Mouse (Mus musculus) 3T3-L1 (cell line): ENCODE measurements around the gene Sppl2c.
A peak's percentile ranks its signal among the peaks of the same experiment; 100 is the strongest.
"Not testable (repeated sequence)": the region's sequence is repeated elsewhere in the genome, so short reads cannot be mapped to it uniquely, and the experiment has no call there.

Experiments
- DNase-seq: peaks from one replicate; pipeline ENCODE4 v3.0.0-alpha.2; 2015; ENCODE audit warnings: low read depth, low spot score

Sppl2c gene

DNA sequence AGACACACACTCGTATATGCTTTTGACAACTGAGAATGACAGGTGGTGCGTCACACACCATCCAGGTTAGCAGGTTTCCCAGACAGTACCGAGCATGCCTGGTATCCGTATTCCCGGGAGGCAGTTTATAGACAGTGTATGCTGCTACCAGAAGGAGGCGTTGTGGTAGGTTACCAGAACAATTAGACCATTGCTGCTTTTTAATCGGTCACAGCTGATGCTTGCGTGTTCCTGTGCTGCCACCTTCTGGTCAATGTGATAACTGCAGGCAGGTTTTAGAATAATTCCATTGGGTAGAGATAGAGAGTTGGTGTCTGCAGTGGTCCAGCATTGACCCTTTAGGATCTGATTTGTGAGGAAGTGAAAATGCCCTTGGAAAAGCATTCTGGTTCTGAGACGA lies 9.7 kb downstream of the Sppl2c start:
- DNase-seq: peak; percentile 93

- DNase-seq: peak; percentile 28
Observed at GRCm38 (mm10) chr11:104197861-104198260, 11.7 kb downstream of the Sppl2c start.

- DNase-seq: no peak
Observed at GRCm38 (mm10) chr11:104203271-104203670, 17.1 kb downstream of the Sppl2c start.

DNA sequence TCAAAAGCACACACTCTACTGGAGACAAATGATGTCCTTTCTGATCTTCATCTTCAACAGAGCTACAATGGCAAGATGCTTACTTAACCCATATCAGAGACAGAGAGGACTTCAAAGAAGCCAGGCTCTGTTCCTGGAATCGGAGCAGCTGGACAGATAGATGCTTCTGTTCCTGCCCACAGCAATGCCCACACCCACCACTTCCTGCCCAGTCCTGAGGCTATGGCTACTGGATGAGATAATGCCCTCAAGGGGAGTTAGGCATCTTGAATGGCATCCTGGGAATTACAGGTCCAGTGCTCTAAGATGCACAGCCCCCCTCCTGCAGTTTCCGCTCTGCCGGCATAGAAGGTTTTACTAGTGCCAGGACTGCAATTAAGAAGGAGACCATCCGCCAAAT lies 20.4 kb downstream of the Sppl2c start:
- DNase-seq: no peak

GRCm38 (mm10) chr11:104209041-104209440 lies 22.9 kb downstream of the Sppl2c start:
- no peak for DNase-seq

GRCm38 (mm10) chr11:104211251-104211650 lies 25.1 kb downstream of the Sppl2c start:
- no peak for DNase-seq

DNA sequence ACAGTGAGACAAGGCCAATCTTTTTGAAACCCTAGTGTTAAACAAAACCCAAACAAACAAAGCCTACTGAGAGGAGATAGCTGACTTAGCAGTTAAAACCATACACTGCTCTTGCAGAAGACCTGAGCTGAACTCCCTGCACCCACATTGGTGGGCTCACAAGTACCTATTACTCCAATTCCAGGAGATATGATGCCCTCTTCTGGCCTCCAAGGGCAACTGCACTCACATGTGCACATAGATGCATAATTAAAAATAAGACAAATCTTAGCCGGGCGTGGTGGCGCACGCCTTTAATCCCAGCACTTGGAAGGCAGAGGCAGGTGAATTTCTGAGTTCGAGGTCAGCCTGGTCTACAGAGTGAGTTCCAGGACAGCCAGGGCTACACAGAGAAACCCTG lies 28.0 kb downstream of the Sppl2c start:
- DNase-seq: not testable (repeated sequence)

- DNase-seq: no peak
Observed at GRCm38 (mm10) chr11:104218075-104218474, 31.9 kb downstream of the Sppl2c start.

GRCm38 (mm10) chr11:104220291-104220690 lies 34.2 kb downstream of the Sppl2c start:
- no peak for DNase-seq

GRCm38 (mm10) chr11:104221751-104222150 lies 35.6 kb downstream of the Sppl2c start:
- DNase-seq: no peak

- DNase-seq: no peak
Observed at GRCm38 (mm10) chr11:104223301-104223700, 37.2 kb downstream of the Sppl2c start.

GRCm38 (mm10) chr11:104229391-104229790 lies 43.3 kb downstream of the Sppl2c start:
- no peak for DNase-seq

DNA sequence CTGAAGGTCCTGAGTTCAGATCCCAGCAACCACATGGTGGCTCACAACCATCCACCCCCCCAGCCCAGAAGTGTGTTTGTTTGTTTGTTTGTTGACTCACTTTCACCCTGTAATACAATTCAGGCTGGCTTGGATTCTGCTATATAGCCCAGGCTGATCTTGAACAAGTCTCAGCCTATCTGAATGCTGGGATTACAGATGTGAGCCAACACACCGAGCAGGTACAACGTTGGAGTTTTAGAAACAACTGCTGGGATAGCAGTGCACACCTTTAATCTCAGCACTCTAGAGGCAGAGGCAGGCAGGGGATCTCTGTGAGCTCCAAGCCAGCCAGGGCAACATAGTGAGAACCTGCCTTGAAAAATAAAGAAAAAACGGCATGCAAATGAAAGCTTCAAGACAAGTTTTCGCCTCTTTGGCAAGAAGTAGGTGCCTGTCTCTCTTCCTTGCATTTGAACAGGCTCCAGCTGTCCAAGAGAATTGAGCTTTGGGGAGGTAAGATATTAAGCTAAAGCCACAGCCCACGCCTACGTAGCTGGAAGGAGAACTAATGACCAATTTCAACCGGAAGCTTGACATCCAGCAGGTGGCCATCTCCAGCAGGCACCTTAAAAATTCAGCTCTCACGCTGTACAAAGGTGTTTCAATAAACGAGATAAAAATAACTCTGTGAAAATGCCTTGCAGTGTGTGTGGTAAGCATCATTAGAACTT lies 44.1 kb downstream of the Sppl2c start:
- no peak for DNase-seq

- peak; percentile 23 for DNase-seq
Observed at GRCm38 (mm10) chr11:104231041-104231911, 45.1 kb downstream of the Sppl2c start, which contains the start of gene Mapt. Gene Mapt (plus strand): TSS chr11:104231390.

- no peak for DNase-seq
Observed at GRCm38 (mm10) chr11:104232141-104233061, 46.3 kb downstream of the Sppl2c start.

DNA sequence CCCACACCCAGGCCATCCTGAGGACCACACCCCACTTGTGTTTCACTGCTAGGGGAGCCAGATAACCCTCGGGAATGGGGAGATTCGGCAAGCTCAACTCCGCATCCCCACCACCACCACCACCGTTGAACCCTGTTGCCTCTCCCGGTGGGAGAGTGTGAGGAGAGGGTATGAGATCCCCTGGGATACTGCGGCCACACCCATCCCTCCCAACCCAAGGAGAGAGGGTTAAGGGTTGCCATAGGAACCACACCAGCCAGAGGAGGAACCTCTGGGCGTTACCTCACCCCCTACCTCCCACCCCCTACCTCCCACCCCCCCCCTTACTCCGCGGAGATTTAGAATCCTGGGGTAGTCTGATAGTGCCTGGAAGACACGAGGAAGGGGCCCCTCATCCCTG lies 47.0 kb downstream of the Sppl2c start:
- no peak for DNase-seq

GRCm38 (mm10) chr11:104233574-104234206 lies 47.6 kb downstream of the Sppl2c start:
- no peak for DNase-seq

DNA sequence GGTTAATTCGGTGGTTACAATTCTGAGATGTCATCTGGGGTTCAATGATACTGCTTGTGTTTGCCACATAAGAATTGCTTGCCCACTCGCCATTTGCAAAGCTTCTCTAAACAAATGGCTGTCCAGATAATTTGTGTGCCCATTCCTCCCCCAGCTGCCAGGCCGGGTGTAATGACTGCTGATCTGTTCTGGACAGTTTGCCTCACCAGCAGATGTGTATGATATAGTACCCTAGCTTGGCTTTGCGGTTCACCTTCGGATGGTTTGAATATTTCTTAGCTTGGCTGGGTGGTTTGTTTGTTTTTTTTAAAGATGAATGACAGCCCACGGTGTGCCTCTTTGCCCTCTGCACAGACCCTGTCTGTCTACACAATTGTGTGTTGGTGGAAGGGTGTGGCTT lies 48.6 kb downstream of the Sppl2c start:
- no peak for DNase-seq

DNA sequence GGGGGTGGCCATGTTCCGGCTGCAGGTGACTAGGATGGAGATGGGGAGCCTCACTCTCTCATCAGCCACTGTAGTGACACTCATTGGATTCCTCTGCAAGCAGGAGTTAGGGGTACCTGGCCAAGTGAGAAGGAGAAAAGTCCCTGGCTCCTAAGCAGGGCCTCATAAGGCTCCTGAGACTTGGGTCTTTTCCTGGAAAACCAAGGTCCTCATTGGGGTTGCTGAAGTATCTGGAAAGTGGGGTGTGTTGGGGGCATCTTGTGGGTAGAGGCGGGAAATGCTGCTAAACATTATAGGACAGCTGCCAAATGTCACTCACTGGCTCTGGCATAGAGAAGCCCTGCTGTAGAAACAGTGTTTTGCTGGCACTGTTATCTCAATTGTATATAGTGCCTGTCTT lies 49.8 kb downstream of the Sppl2c start:
- no peak for DNase-seq

GRCm38 (mm10) chr11:104237226-104237625 lies 51.1 kb downstream of the Sppl2c start:
- DNase-seq: peak; percentile 20
